Mouse (Mus musculus): ENCODE results near the gene Gm15217.

Gm15217 gene

GRCm38 (mm10) chr14:46379285-46379684, at the start of gene Gm15217:
Gene Gm15217, plus strand, starts transcription at chr14:46379414.
- in situ Hi-C loops (cut with MboI; ENCODE audit: low pct_unique_long_range_greater_than_20kb in 1 of 2, low sequenced_read_pairs in 2 of 2, unreplicated experiment in 1 of 2): no loop called here

DNA sequence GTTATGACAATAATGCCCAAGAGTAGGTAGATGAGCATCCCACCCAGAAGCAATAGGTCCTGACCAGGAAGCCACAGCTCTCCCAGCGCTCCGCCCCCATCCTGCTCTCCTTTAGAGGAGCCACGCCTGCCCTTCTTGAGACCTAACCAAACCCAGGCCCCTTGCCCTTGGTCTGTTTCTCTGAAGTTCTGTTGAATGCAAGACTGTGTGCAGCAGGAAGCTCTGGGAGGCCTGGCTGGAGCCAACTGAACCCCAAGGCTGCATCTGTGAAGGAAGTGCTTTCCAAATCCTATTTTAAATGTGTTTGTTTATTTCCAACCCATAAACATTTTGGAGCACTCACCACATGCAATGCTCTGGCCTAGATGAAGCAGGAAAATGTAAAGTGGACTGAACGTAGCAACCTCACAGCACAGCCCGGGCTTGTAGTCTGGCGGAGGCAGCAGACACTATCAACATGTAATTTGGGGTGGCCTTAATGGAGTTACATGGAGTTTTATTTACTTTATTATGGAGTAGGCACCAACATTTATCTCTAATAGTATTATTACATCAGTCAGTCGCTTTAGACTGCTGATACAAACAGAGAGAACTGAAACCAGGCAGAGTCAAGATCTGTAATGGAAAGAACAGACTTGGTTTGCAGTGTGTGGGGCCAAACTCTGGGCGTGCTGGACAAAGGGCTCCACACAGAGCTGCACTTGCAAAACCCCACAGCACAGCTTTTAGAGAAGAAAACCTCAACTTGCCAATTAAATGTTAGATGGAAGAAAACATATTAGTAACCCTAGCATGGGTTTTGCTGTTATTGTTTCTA, 45.6 kb upstream of the Gm15217 start:
- in situ Hi-C loops (cut with MboI; ENCODE audit: low pct_unique_long_range_greater_than_20kb in 1 of 2, low sequenced_read_pairs in 2 of 2, unreplicated experiment in 1 of 2): no loop called here

- in situ Hi-C loops (cut with MboI; ENCODE audit: low pct_unique_long_range_greater_than_20kb in 1 of 2, low sequenced_read_pairs in 2 of 2, unreplicated experiment in 1 of 2): no loop called here
Measured at GRCm38 (mm10) chr14:46338801-46339200, 40.4 kb upstream of the Gm15217 start.

GRCm38 (mm10) chr14:46344750-46345149, 34.5 kb upstream of the Gm15217 start:
- in situ Hi-C loops (cut with MboI; ENCODE audit: low pct_unique_long_range_greater_than_20kb in 1 of 2, low sequenced_read_pairs in 2 of 2, unreplicated experiment in 1 of 2): no loop called here

DNA sequence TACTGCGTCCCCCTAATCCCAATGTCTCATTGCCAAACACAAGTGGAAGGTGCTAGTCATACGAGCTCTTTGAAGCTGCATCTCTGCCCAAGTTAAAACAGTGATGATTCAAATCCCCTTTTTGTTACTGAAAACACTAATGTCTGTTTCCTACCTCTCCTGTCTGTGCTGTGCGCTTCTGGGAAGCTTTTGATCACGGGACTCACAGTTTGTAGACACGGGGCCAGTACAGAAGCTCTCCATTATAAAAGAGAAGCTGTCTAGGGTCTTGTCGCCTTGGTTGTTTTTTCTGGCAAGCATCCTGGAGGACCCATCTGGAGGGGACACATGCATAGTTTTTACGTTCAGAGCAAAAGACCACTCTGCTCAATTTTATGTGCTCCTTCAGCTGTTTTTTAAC, 21.9 kb upstream of the Gm15217 start:
- in situ Hi-C loops (cut with MboI; ENCODE audit: low pct_unique_long_range_greater_than_20kb in 1 of 2, low sequenced_read_pairs in 2 of 2, unreplicated experiment in 1 of 2): no loop called here

- in situ Hi-C loops (cut with MboI; ENCODE audit: low pct_unique_long_range_greater_than_20kb in 1 of 2, low sequenced_read_pairs in 2 of 2, unreplicated experiment in 1 of 2): no loop called here
Measured at GRCm38 (mm10) chr14:46357696-46358095, 21.5 kb upstream of the Gm15217 start.

- in situ Hi-C loops (cut with MboI; ENCODE audit: low pct_unique_long_range_greater_than_20kb in 1 of 2, low sequenced_read_pairs in 2 of 2, unreplicated experiment in 1 of 2): no loop called here
Measured at GRCm38 (mm10) chr14:46363209-46363608, 16.0 kb upstream of the Gm15217 start.

- in situ Hi-C loops (cut with MboI; ENCODE audit: low pct_unique_long_range_greater_than_20kb in 1 of 2, low sequenced_read_pairs in 2 of 2, unreplicated experiment in 1 of 2): no loop called here
Measured at GRCm38 (mm10) chr14:46372452-46372851, 6.8 kb upstream of the Gm15217 start.

DNA sequence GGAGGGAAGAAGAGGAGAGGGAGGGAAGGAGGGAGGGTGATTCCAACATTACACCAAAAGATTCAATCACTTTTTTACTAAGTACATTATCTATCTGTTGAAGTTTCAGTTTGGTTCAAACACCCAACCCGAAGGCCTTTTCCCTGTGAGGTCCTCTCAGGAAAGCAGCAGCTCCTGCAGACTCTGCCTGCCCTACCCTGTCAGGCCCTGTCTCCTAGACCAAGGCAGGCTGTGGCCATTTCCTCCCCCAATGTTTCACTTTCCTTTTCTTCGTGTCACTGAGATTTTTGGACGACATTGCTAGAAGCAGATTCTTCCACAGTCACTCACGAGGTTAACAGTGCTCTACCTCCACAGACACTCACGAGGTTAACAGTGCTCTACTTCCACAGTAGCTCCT, 3.4 kb upstream of the Gm15217 start:
- in situ Hi-C loops (cut with MboI; ENCODE audit: low pct_unique_long_range_greater_than_20kb in 1 of 2, low sequenced_read_pairs in 2 of 2, unreplicated experiment in 1 of 2): no loop called here

DNA sequence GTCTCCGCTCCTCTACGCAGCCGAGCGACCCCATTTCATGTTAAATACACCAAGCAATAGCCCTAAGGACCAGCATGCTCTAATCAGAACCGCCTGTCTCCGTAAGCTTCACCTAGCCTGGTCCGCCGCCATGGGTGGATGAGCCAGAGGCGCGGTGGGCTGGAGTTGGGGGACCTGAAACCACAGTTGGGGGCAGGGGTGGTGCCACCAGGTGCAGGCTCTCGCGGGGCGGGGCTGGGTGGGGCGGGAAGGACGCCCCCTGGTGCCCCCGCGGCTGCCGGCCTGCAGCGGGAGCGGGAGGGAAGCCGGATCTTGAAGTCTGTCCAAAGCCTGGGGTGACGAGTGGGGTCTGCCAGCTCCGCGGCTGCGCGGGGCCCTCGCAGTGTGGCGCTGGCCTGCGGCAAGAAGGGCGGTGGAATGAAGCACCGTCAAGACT, 1.1 kb downstream of the Gm15217 start:
- in situ Hi-C loops (cut with MboI; ENCODE audit: low pct_unique_long_range_greater_than_20kb in 1 of 2, low sequenced_read_pairs in 2 of 2, unreplicated experiment in 1 of 2): no loop called here

GRCm38 (mm10) chr14:46381457-46381856, 2.2 kb downstream of the Gm15217 start:
- in situ Hi-C loops (cut with MboI; ENCODE audit: low pct_unique_long_range_greater_than_20kb in 1 of 2, low sequenced_read_pairs in 2 of 2, unreplicated experiment in 1 of 2): no loop called here

DNA sequence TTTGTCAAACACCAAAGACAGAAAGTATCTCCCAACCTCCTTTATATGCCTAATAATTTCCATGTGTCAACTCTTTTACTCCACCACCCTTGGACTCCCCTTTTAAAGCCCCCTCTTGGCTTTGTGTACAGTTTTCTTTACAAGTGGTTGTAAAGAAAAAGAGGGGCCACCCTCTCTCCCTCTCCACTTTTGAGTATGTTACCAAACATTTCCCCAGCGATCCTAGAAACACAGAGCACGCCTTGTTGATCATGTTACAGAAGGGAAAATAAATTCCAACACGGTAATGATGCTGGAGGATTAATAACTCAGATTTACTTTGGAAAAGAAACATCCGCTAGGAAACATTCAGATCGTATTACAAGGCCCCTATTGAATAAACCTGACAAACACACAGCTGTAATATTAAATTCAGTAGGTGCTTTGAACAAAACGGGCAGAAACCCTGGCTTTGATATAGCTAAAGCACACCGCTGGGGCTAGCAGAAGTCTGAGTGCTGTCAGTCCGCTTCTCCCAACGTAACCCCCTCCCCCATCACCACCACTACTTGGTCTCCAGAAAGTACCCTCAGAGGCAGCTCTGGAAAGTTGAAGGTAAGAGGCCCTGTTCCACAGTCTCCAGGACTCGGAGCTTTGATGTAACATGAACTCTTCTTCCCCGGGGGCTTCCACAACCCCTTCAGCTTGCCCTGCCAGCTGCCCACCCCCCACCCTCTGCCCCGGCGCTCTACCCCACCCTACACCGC, 5.9 kb downstream of the Gm15217 start:
- in situ Hi-C loops (cut with MboI; ENCODE audit: low pct_unique_long_range_greater_than_20kb in 1 of 2, low sequenced_read_pairs in 2 of 2, unreplicated experiment in 1 of 2): no loop called here

- in situ Hi-C loops (cut with MboI; ENCODE audit: low pct_unique_long_range_greater_than_20kb in 1 of 2, low sequenced_read_pairs in 2 of 2, unreplicated experiment in 1 of 2): no loop called here
Measured at GRCm38 (mm10) chr14:46385701-46386477, 6.7 kb downstream of the Gm15217 start.

DNA sequence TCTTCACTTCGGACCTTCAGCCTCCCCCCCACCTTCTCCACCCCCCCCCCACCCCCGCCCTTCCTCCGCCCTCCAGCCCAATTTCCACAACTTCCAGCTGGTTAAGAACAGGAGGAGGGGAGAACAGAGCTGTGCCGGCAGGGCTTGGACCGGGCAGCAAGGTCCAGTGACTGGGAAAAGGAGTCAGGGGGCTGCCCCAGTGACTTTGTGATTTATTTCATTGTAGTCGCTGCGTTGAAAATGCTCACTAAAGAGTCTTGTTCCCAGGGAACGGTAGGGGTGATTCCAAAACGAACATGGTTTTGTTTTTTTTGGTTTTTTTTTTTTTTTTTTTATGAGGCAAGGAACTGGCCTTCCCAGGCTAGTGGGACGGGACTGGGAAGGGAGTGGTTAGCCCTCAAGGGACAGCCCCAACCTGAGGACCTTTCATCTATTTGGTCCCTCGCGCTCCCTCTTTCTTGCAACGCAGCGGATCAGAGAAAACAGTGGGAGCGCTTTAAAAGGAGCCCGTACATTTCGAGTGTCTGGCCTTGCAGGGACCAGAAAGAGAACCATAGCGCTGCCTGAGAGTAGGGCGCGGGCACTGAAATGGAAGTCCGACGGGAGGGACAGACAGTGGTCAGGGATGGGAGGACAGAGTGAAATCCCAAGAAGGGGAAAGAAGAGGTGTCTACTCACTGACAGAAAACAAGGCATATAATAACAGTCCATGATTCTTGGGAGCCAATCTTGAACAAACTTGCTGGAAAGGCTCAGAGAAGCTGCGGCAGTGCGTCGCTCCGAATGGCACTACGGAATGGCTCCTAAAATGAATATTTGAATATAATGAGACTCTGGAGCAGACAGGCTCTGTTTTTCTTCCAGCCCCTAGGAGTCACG, 7.5 kb downstream of the Gm15217 start:
- in situ Hi-C loops (cut with MboI; ENCODE audit: low pct_unique_long_range_greater_than_20kb in 1 of 2, low sequenced_read_pairs in 2 of 2, unreplicated experiment in 1 of 2): no loop called here

DNA sequence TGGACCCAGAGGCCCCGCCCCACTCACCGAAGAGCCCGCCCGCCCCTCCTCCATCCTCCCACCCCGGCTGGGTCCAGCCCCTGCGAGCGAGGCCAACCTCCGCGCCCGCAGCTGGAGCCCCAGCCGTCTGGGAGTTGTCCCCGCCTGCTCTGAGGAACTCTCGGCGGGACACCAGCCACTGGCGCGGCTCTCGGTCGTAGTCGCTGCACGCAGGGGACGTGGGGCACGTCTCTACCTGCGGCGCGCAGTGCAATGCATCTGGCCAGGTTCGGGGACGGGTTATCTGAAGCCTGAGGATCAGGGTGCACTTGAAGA, 8.1 kb downstream of the Gm15217 start:
- in situ Hi-C loops (cut with MboI; ENCODE audit: low pct_unique_long_range_greater_than_20kb in 1 of 2, low sequenced_read_pairs in 2 of 2, unreplicated experiment in 1 of 2): no loop called here

DNA sequence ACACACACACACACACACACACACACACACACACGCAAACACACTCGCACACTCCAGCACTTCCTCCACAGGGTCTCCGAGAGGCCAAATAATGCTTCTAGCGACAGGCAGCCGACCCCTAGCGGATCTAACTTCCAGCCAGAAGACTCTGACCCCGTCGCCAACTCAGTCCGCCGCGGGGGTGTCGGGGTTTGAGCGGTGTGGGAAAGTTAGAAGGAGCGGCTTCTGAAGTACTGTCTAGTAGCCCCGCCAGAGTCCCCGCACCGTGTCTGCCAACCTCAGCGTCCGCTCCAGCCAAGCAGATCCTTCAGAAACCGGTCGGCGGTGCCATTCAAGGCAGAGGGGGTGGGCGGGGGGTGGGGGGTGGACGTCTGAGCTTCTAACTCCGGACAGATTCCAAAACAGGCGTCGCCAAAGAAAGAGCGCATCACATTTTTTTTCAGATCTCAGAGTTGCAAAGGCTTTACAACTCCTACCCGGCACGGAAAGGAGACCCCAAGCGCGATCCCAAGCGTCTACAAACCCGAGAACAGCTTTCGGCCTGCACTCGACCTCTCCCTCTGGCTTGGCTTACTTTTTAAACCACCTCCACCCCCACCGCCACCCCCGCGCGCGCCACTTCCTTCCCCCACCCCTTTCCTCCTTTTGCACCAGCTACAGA, 8.7 kb downstream of the Gm15217 start:
- in situ Hi-C loops (cut with MboI; ENCODE audit: low pct_unique_long_range_greater_than_20kb in 1 of 2, low sequenced_read_pairs in 2 of 2, unreplicated experiment in 1 of 2): no loop called here

DNA sequence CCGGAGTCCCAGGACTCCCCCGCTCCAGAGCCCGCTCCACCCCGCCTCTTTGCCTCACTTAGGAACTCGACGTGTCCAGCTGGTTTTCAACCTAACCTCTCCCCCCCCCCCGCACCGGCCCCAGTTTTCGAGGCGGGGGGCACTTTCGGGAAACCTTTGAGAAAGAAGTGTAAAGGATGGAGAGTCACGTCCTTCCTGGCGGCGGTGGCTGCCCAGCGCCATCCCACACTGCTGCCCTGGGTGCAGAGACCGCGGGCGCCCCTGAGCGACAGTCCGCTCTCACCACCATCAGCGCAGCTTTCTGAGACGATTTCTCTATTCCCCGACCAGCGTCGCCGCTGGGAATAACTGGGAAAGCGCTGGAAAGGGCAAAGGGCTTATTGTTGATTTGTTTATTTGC, 9.4 kb downstream of the Gm15217 start:
- in situ Hi-C loops (cut with MboI; ENCODE audit: low pct_unique_long_range_greater_than_20kb in 1 of 2, low sequenced_read_pairs in 2 of 2, unreplicated experiment in 1 of 2): no loop called here

All from mouse embryonic stem cell (cell line).